Mouse (Mus musculus): ENCODE measurements around the gene Cabin1. TPM values are rescaled to one million over a fixed set of nuclear protein-coding genes. Genes with fewer than 3 reads are reported as not detected.

The Cabin1 gene
- total and polyA plus RNA-seq, 3 experiments: 27.2 to 115 (median 54.9) TPM

- H3K36me3 ChIP-seq (ENCODE audit: control insufficient read depth in 1 of 2, insufficient read depth in 2 of 2, low read length in 2 of 2): no peaks in the 10 kb centered on the region
- peaks cover 0 to 4% of the 10 kb centered on the region in 2 experiments; a peak in 1 of 4 replicates for H3K4me1 ChIP-seq (ENCODE audit: control insufficient read depth in 1 of 2, insufficient read depth in 2 of 2, low read length in 2 of 2)
- no peak overlapping the region for H3K27ac ChIP-seq (ENCODE audit: control insufficient read depth, low read depth, low read length)
- no peak for TF ChIP-seq EP300 (IDR thresholded peaks at IDR 0.05; ENCODE audit: low read depth in 1 of 2, low read length in 2 of 2)
- TF ChIP-seq SMC3 (IDR thresholded peaks at IDR 0.05; ENCODE audit: low read depth, low read length): no peak
- TF ChIP-seq POLR2A (IDR thresholded peaks at IDR 0.05; ENCODE audit: control insufficient read depth in 1 of 2, insufficient read depth in 1 of 2, low read depth in 1 of 2, low read length in 2 of 2, poor library complexity in 1 of 2): no peak
- TF ChIP-seq TAL1 (IDR thresholded peaks at IDR 0.05; ENCODE audit: low read length): no peak
- TF ChIP-seq NELFE (IDR thresholded peaks at IDR 0.05; ENCODE audit: low read depth, low read length): no peak
- TF ChIP-seq KAT2A (conservative IDR thresholded peaks at IDR 0.05; ENCODE audit: low read depth, low read length): no peak
- TF ChIP-seq ELF1 (IDR thresholded peaks at IDR 0.05; ENCODE audit: low read depth, low read length): no peak
- no peaks in the 10 kb centered on the region for H3K9me3 ChIP-seq (replicated peaks; ENCODE audit: insufficient read depth, low read length)
- no peaks in the 10 kb centered on the region for H3K79me2 ChIP-seq (ENCODE audit: control insufficient read depth, insufficient read depth, low read length, poor library complexity)
- H3K27me3 ChIP-seq (ENCODE audit: control insufficient read depth in 1 of 2, insufficient read depth in 2 of 2, low read length in 2 of 2): peaks cover 3% of the 10 kb centered on the region in 2 experiments; a peak in 3 of 4 replicates
- no peak for DNase-seq (ENCODE audit: low read depth, low spot score)
- no peak overlapping the region for H3K4me3 ChIP-seq (ENCODE audit: control insufficient read depth in 1 of 2, insufficient read depth in 1 of 2, low read depth in 2 of 2, low read length in 2 of 2)
- H3K9ac ChIP-seq (ENCODE audit: control insufficient read depth, low read depth, low read length, poor library complexity, severe bottlenecking): no peak overlapping the region
Measured at GRCm38 (mm10) chr10:75789841-75790240, 25.7 kb upstream of the Cabin1 start.

- no peak overlapping the region for H3K4me3 ChIP-seq (ENCODE audit: control insufficient read depth in 1 of 2, insufficient read depth in 1 of 2, low read depth in 2 of 2, low read length in 2 of 2)
- no peaks in the 10 kb centered on the region for H3K9me3 ChIP-seq (replicated peaks; ENCODE audit: insufficient read depth, low read length)
- H3K27ac ChIP-seq (ENCODE audit: control insufficient read depth, low read depth, low read length): no peak overlapping the region
- TF ChIP-seq EP300 (IDR thresholded peaks at IDR 0.05; ENCODE audit: low read depth in 1 of 2, low read length in 2 of 2) (no peak), ZMIZ1 (IDR thresholded peaks at IDR 0.05; ENCODE audit: low read depth, low read length) (no peak), POLR2AphosphoS5 (IDR thresholded peaks at IDR 0.05; ENCODE audit: borderline replicate concordance, low read depth, low read length) (no peak), MYC (IDR thresholded peaks at IDR 0.05; ENCODE audit: low read depth, low read length) (no peak), GABPA (IDR thresholded peaks at IDR 0.05; ENCODE audit: low read depth, low read length) (no peak), ZC3H11A (IDR thresholded peaks at IDR 0.05; ENCODE audit: low read depth, low read length) (no peak), GATA1 (IDR thresholded peaks at IDR 0.05; ENCODE audit: low read depth, low read length) (no peak), JUND (IDR thresholded peaks at IDR 0.05; ENCODE audit: low read depth, low read length) (no peak), ETS1 (IDR thresholded peaks at IDR 0.05; ENCODE audit: low read depth, low read length) (no peak), BHLHE40 (IDR thresholded peaks at IDR 0.05; ENCODE audit: borderline replicate concordance, low read depth, low read length) (no peak)
- H3K4me1 ChIP-seq (ENCODE audit: control insufficient read depth in 1 of 2, insufficient read depth in 2 of 2, low read length in 2 of 2): peaks cover 0 to under 1% of the 10 kb centered on the region in 2 experiments; a peak in 1 of 4 replicates
- no peak for DNase-seq (ENCODE audit: low read depth, low spot score)
- no peaks in the 10 kb centered on the region for H3K79me2 ChIP-seq (ENCODE audit: control insufficient read depth, insufficient read depth, low read length, poor library complexity)
- H3K27me3 ChIP-seq (ENCODE audit: control insufficient read depth in 1 of 2, insufficient read depth in 2 of 2, low read length in 2 of 2): peaks cover 3% of the 10 kb centered on the region in 2 experiments; a peak in 3 of 4 replicates
- no peak overlapping the region for H3K9ac ChIP-seq (ENCODE audit: control insufficient read depth, low read depth, low read length, poor library complexity, severe bottlenecking)
- no peaks in the 10 kb centered on the region for H3K36me3 ChIP-seq (ENCODE audit: control insufficient read depth in 1 of 2, insufficient read depth in 2 of 2, low read length in 2 of 2)
Measured at GRCm38 (mm10) chr10:75789081-75789735, 25.1 kb upstream of the Cabin1 start.
